Mouse (Mus musculus) bone marrow, adult 2 months (tissue): Measurements from ENCODE around the gene Nsmf. TPM values are rescaled to one million over a fixed set of nuclear protein-coding genes. Genes with fewer than 3 reads are reported as not detected.

Source experiments
- H3K27ac ChIP-seq: fragments of 200-500 bp; 2 replicates; pipeline ENCODE4 v1.5.1; 2012; ENCODE audit warnings: low read depth, mild to moderate bottlenecking, control low read depth, inconsistent platforms, low read length; ENCODE audit not compliant: control insufficient read depth, poor library complexity, insufficient read depth
- H3K4me1 ChIP-seq: fragments of 200-500 bp; 2 replicates; pipeline ENCODE4 v1.6.1; 2011; ENCODE audit warnings: low read length; ENCODE audit not compliant: control insufficient read depth, insufficient read depth
- H3K4me3 ChIP-seq: fragments of 200-500 bp; replicated peaks from 2 replicates; pipeline ENCODE3; 2011; ENCODE audit warnings: mild to moderate bottlenecking, low read depth, low read length, control low read depth; ENCODE audit not compliant: control insufficient read depth
- CTCF ChIP-seq: fragments of 200-500 bp; IDR thresholded peaks from 2 replicates; pipeline ENCODE4 v1.5.1; 2011; ENCODE audit warnings: low read length, control low read depth; ENCODE audit not compliant: control insufficient read depth, insufficient read depth
- POLR2A ChIP-seq: fragments of 200-500 bp; IDR thresholded peaks from 2 replicates; pipeline ENCODE4 v1.6.1; 2011; ENCODE audit warnings: low read depth, mild to moderate bottlenecking, control low read depth, low read length, borderline replicate concordance; ENCODE audit not compliant: control insufficient read depth
- WGBS: fragments of 180-500 bp; shearing (Covaris S2); methylation state at CpG from one replicate; pipeline ENCODE4 v1.1.7; 2018; 5-methylcytosine and 5-hydroxymethylcytosine counted together
- polyA plus RNA-seq: library from polyadenylated mRNA; stranded (reverse); fragments of >200 nt; gene quantifications from 2 replicates; pipeline ENCODE4 v1.2.4, GENCODE M21; 2011; ENCODE audit warnings: low replicate concordance; ENCODE audit not compliant: missing spikeins, insufficient read depth, insufficient read length

The Nsmf gene
- polyA plus RNA-seq, result 11.3 and 28.2 TPM in 2 replicates

GRCm38 (mm10) chr2:25054221-25055067 is at the start of gene Nsmf:
Gene Nsmf (plus strand): TSS chr2:25054355.
- peak within 1 kb of the TSS; percentile 23; the same call in 1 of the 2 replicates for H3K27ac ChIP-seq
- H3K4me1 ChIP-seq, result no peaks in the 10 kb centered on the region
- no peak for TF ChIP-seq CTCF
- 0 out of 2 replicates have a peak, but pooled peaks have one; percentile 13 for TF ChIP-seq POLR2A
- peak within 1 kb of the TSS; percentile 48 for H3K4me3 ChIP-seq
- 4% methylated on average over 47 of the region's 47 CpGs for WGBS

GRCm38 (mm10) chr2:25006767-25007166 is 47.4 kb upstream of the Nsmf start:
- TF ChIP-seq POLR2A (no peak), CTCF (no peak)
- Histone ChIP-seq H3K27ac (no peak overlapping the region), H3K4me1 (no peaks in the 10 kb centered on the region), H3K4me3 (no peak overlapping the region)
- 94% methylated on average over 1 of the region's 1 CpGs for WGBS

GRCm38 (mm10) chr2:25008250-25008649 is 45.9 kb upstream of the Nsmf start:
- no peaks in the 10 kb centered on the region for H3K4me1 ChIP-seq
- no peak overlapping the region for H3K4me3 ChIP-seq
- no peak for TF ChIP-seq CTCF
- no peak for TF ChIP-seq POLR2A
- no peak overlapping the region for H3K27ac ChIP-seq

GRCm38 (mm10) chr2:25022678-25023077 is 31.5 kb upstream of the Nsmf start:
- H3K27ac ChIP-seq, result no peak overlapping the region
- no peaks in the 10 kb centered on the region for H3K4me1 ChIP-seq
- WGBS, result 87% methylated on average over 1 of the region's 1 CpGs
- TF ChIP-seq POLR2A, result no peak
- TF ChIP-seq CTCF, result no peak
- H3K4me3 ChIP-seq, result no peak overlapping the region

GRCm38 (mm10) chr2:25025109-25025508 is 29.0 kb upstream of the Nsmf start:
- Histone ChIP-seq H3K27ac (no peak overlapping the region), H3K4me3 (no peak overlapping the region), H3K4me1 (no peaks in the 10 kb centered on the region)
- 80% methylated on average over 1 of the region's 1 CpGs for WGBS
- no peak for TF ChIP-seq CTCF
- no peak for TF ChIP-seq POLR2A

- H3K27ac ChIP-seq, result no peak overlapping the region
- H3K4me3 ChIP-seq, result no peak overlapping the region
- WGBS, result 89% methylated on average over 4 of the region's 4 CpGs
- H3K4me1 ChIP-seq, result no peaks in the 10 kb centered on the region
- TF ChIP-seq POLR2A (no peak), CTCF (no peak)
Measured at GRCm38 (mm10) chr2:25034994-25035393, 19.2 kb upstream of the Nsmf start.

GRCm38 (mm10) chr2:25040089-25040488 is 14.1 kb upstream of the Nsmf start:
- Histone ChIP-seq H3K27ac (no peak overlapping the region; the same call in 1 of the 2 replicates), H3K4me1 (no peaks in the 10 kb centered on the region), H3K4me3 (no peak overlapping the region)
- TF ChIP-seq CTCF (no peak), POLR2A (no peak)
- 87% methylated on average over 5 of the region's 5 CpGs for WGBS

- Histone ChIP-seq H3K4me3 (no peak overlapping the region), H3K27ac (no peak overlapping the region), H3K4me1 (no peaks in the 10 kb centered on the region)
- WGBS, result 91% methylated on average over 7 of the region's 7 CpGs
- TF ChIP-seq POLR2A (no peak), CTCF (no peak)
Measured at GRCm38 (mm10) chr2:25050921-25051320, 3.2 kb upstream of the Nsmf start.
